In genomic region chr17:21616356-21616755, GRCm38 (mm10) we compare ENCODE assay signal across 13 mouse cellular contexts.
"Had no signal": no experiment of that assay in that cellular context is flagged by ENCODE, and none has a peak within 500 bp of the region (broad histone marks: within the 10 kb centered on the region; RNA-seq: fewer than 3 reads in every experiment).

No protein-coding gene starts in this region.

- ATAC-seq: intestine, postnatal 0 days; liver, postnatal 0 days; midbrain, embryonic 13.5 days had no signal

- H3K4me3 ChIP-seq: limb, embryonic 12.5 days; liver, embryonic 13.5 days; midbrain, embryonic 13.5 days; stomach, embryonic 15.5 days had no signal

- H3K9ac ChIP-seq: limb, embryonic 12.5 days; liver, embryonic 13.5 days; liver, postnatal 0 days; midbrain, embryonic 13.5 days; stomach, embryonic 15.5 days had no signal

- H3K4me1 ChIP-seq: limb, embryonic 12.5 days; liver, embryonic 13.5 days; midbrain, embryonic 13.5 days; stomach, embryonic 15.5 days had no signal

- H3K27ac ChIP-seq: kidney, postnatal 0 days; limb, embryonic 12.5 days; liver, embryonic 13.5 days; midbrain, embryonic 13.5 days; stomach, embryonic 15.5 days had no signal

- DNase-seq: kidney, adult 9 months; kidney, postnatal 36 days; liver; liver, embryonic 13.5 days; liver, postnatal 0 days; lung, postnatal 36 days; spleen, adult 18-20 months; thymus, postnatal 36 days had no signal

- H3K27me3 ChIP-seq: limb, embryonic 12.5 days; liver, embryonic 13.5 days; midbrain, embryonic 13.5 days; stomach, embryonic 15.5 days had no signal

- H3K9me3 ChIP-seq: limb, embryonic 12.5 days; liver, embryonic 13.5 days; midbrain, embryonic 13.5 days; stomach, embryonic 15.5 days had no signal

- H3K36me3 ChIP-seq: limb, embryonic 12.5 days; liver, embryonic 13.5 days; midbrain, embryonic 13.5 days; stomach, embryonic 15.5 days had no signal
